Mouse (Mus musculus) MEL (cell line): ENCODE measurements around the gene Pcnx3. TPM values are rescaled to one million over a fixed set of nuclear protein-coding genes. Genes with fewer than 3 reads are reported as not detected.

Source experiments
- DNase-seq: peaks from one replicate; pipeline ENCODE4 v3.0.0; 2011; ENCODE audit warnings: low read depth, low spot score
- H3K27ac ChIP-seq: 2 replicates; pipeline ENCODE4 v1.5.1; 2012; ENCODE audit warnings: low read depth, mild to moderate bottlenecking, control low read depth, low read length, moderate library complexity; ENCODE audit not compliant: control insufficient read depth
- H3K27me3 ChIP-seq, 2 experiments: fragments of 150-350 bp in 1 of 2; sonication (generic) in 1 of 2; 2 replicates each; pipeline ENCODE4 v1.6.1; 2012; ENCODE audit warnings: low read length in 2 of 2, mild to moderate bottlenecking in 2 of 2, improper control_type of control experiment in 1 of 2, moderate library complexity in 1 of 2; ENCODE audit not compliant: insufficient read depth in 2 of 2, control insufficient read depth in 1 of 2
- H3K36me3 ChIP-seq, 2 experiments: 2 replicates each; pipeline ENCODE4 v1.6.1; 2012 to 2014; ENCODE audit warnings: low read length in 2 of 2, improper control_type of control experiment in 1 of 2, inconsistent platforms in 1 of 2, mild to moderate bottlenecking in 1 of 2; ENCODE audit not compliant: insufficient read depth in 2 of 2, control insufficient read depth in 1 of 2
- H3K4me1 ChIP-seq, 2 experiments: fragments of 150-350 bp in 1 of 2; sonication (generic) in 1 of 2; 2 replicates each; pipeline ENCODE4 v1.6.1; 2012; ENCODE audit warnings: low read length in 2 of 2, improper control_type of control experiment in 1 of 2, mild to moderate bottlenecking in 1 of 2; ENCODE audit not compliant: insufficient read depth in 2 of 2, control insufficient read depth in 1 of 2
- H3K4me3 ChIP-seq, 2 experiments: fragments of 150-350 bp in 1 of 2; sonication (generic) in 1 of 2; 2 replicates each; pipeline ENCODE4 v1.5.1; 2012; ENCODE audit warnings: low read depth in 2 of 2, low read length in 2 of 2, mild to moderate bottlenecking in 2 of 2, moderate library complexity in 2 of 2, control low read depth in 1 of 2, improper control_type of control experiment in 1 of 2; ENCODE audit not compliant: control insufficient read depth in 1 of 2, insufficient read depth in 1 of 2
- H3K79me2 ChIP-seq: 2 replicates; pipeline ENCODE4 v1.6.1; 2012; ENCODE audit warnings: mild to moderate bottlenecking, low read length, moderate library complexity; ENCODE audit not compliant: control insufficient read depth, poor library complexity, insufficient read depth
- H3K9ac ChIP-seq: 2 replicates; pipeline ENCODE4 v1.6.1; 2012; ENCODE audit warnings: low read depth, mild to moderate bottlenecking, control low read depth, low read length, moderate library complexity; ENCODE audit not compliant: control insufficient read depth, poor library complexity, severe bottlenecking
- H3K9me3 ChIP-seq: fragments of 150-350 bp; sonication (generic); replicated peaks from 2 replicates; pipeline ENCODE4 v1.6.1; 2012; ENCODE audit warnings: mild to moderate bottlenecking, low read length, improper control_type of control experiment, moderate library complexity; ENCODE audit not compliant: insufficient read depth
- BHLHE40 ChIP-seq: IDR thresholded peaks from 2 replicates; pipeline ENCODE4 v1.6.1; 2012; ENCODE audit warnings: low read depth, mild to moderate bottlenecking, inconsistent platforms, low read length, improper control_type of control experiment, borderline replicate concordance
- CHD1 ChIP-seq: IDR thresholded peaks from 2 replicates; pipeline ENCODE4 v1.6.1; 2012; ENCODE audit warnings: low read depth, mild to moderate bottlenecking, inconsistent platforms, low read length, improper control_type of control experiment
- CHD2 ChIP-seq: IDR thresholded peaks from 2 replicates; pipeline ENCODE4 v1.6.1; 2011; ENCODE audit warnings: low read length, improper control_type of control experiment
- CTCF ChIP-seq, 3 experiments: IDR thresholded peaks in 2 of 3; conservative IDR thresholded peaks in 1 of 3; 2 replicates each; pipeline ENCODE4 v1.5.1; 2011 to 2012; ENCODE audit warnings: low read length in 3 of 3, low read depth in 2 of 3, mild to moderate bottlenecking in 2 of 3, improper control_type of control experiment in 1 of 3, inconsistent platforms in 1 of 3, mixed read lengths in 1 of 3, moderate library complexity in 1 of 3; ENCODE audit not compliant: control insufficient read depth in 1 of 3, insufficient read depth in 1 of 3, poor library complexity in 1 of 3, severe bottlenecking in 1 of 3
- E2F4 ChIP-seq: IDR thresholded peaks from 2 replicates; pipeline ENCODE4 v1.6.1; 2011; ENCODE audit warnings: low read depth, low read length, improper control_type of control experiment, borderline replicate concordance
- ELF1 ChIP-seq: IDR thresholded peaks from 2 replicates; pipeline ENCODE4 v1.6.1; 2014; ENCODE audit warnings: low read depth, mild to moderate bottlenecking, inconsistent platforms, low read length, improper control_type of control experiment, moderate library complexity
- EP300 ChIP-seq, 2 experiments: IDR thresholded peaks; 2 replicates each; pipeline ENCODE4 v1.6.1; 2011; ENCODE audit warnings: improper control_type of control experiment in 2 of 2, low read length in 2 of 2, low read depth in 1 of 2, mild to moderate bottlenecking in 1 of 2
- ETS1 ChIP-seq: IDR thresholded peaks from 2 replicates; pipeline ENCODE4 v1.6.1; 2012; ENCODE audit warnings: low read depth, mild to moderate bottlenecking, inconsistent platforms, low read length, improper control_type of control experiment, moderate library complexity
- GABPA ChIP-seq: IDR thresholded peaks from 2 replicates; pipeline ENCODE4 v1.6.1; 2012; ENCODE audit warnings: low read depth, mild to moderate bottlenecking, inconsistent platforms, low read length, improper control_type of control experiment, moderate library complexity
- GATA1 ChIP-seq: IDR thresholded peaks from 2 replicates; pipeline ENCODE4 v1.6.1; 2011; ENCODE audit warnings: low read depth, low read length, improper control_type of control experiment
- HCFC1 ChIP-seq: IDR thresholded peaks from 2 replicates; pipeline ENCODE4 v1.6.1; 2012; ENCODE audit warnings: low read depth, mild to moderate bottlenecking, inconsistent platforms, low read length, improper control_type of control experiment, moderate library complexity
- JUND ChIP-seq: IDR thresholded peaks from 2 replicates; pipeline ENCODE4 v1.6.1; 2011; ENCODE audit warnings: low read depth, mild to moderate bottlenecking, improper control_type of control experiment, low read length
- KAT2A ChIP-seq: conservative IDR thresholded peaks from 2 replicates; pipeline ENCODE4 v1.6.1; 2012; ENCODE audit warnings: low read depth, low read length, improper control_type of control experiment, inconsistent platforms
- MAFK ChIP-seq: IDR thresholded peaks from 2 replicates; pipeline ENCODE4 v1.6.1; 2011; ENCODE audit warnings: low read depth, mild to moderate bottlenecking, low read length, improper control_type of control experiment, borderline replicate concordance
- MAX ChIP-seq: IDR thresholded peaks from 2 replicates; pipeline ENCODE4 v1.6.1; 2011; ENCODE audit warnings: low read length, improper control_type of control experiment
- MAZ ChIP-seq: IDR thresholded peaks from 2 replicates; pipeline ENCODE4 v1.6.1; 2012; ENCODE audit warnings: low read depth, mild to moderate bottlenecking, inconsistent platforms, low read length, improper control_type of control experiment
- MEF2A ChIP-seq: IDR thresholded peaks from 2 replicates; pipeline ENCODE4 v1.6.1; 2014; ENCODE audit warnings: low read depth, mild to moderate bottlenecking, inconsistent platforms, low read length, improper control_type of control experiment; ENCODE audit not compliant: poor library complexity, insufficient replicate concordance, severe bottlenecking; ENCODE audit errors: extremely low read depth
- MXI1 ChIP-seq: IDR thresholded peaks from 2 replicates; pipeline ENCODE4 v1.6.1; 2011; ENCODE audit warnings: mild to moderate bottlenecking, low read depth, low read length, improper control_type of control experiment
- MYB ChIP-seq: IDR thresholded peaks from 2 replicates; pipeline ENCODE4 v1.6.1; 2011; ENCODE audit warnings: mild to moderate bottlenecking, low read depth, low read length, improper control_type of control experiment
- MYC ChIP-seq: IDR thresholded peaks from 2 replicates; pipeline ENCODE4 v1.6.1; 2011; ENCODE audit warnings: low read depth, mild to moderate bottlenecking, low read length, improper control_type of control experiment, moderate library complexity
- NELFE ChIP-seq: IDR thresholded peaks from 2 replicates; pipeline ENCODE4 v1.6.1; 2011; ENCODE audit warnings: low read depth, low read length, improper control_type of control experiment
- POLR2A ChIP-seq, 2 experiments: IDR thresholded peaks; 2 replicates each; pipeline ENCODE4 v1.6.1; 2011 to 2012; ENCODE audit warnings: low read length in 2 of 2, mild to moderate bottlenecking in 2 of 2, control low read depth in 1 of 2, improper control_type of control experiment in 1 of 2, low read depth in 1 of 2, moderate library complexity in 1 of 2; ENCODE audit not compliant: control insufficient read depth in 1 of 2, insufficient read depth in 1 of 2, poor library complexity in 1 of 2
- POLR2AphosphoS2 ChIP-seq: IDR thresholded peaks from 2 replicates; pipeline ENCODE4 v1.6.1; 2011; ENCODE audit warnings: low read length, improper control_type of control experiment
- POLR2AphosphoS5 ChIP-seq: IDR thresholded peaks from 2 replicates; pipeline ENCODE4 v1.6.1; 2012; ENCODE audit warnings: low read depth, borderline replicate concordance, mild to moderate bottlenecking, inconsistent platforms, low read length, moderate library complexity, mixed read lengths
- RAD21 ChIP-seq: IDR thresholded peaks from 2 replicates; pipeline ENCODE4 v1.6.1; 2011; ENCODE audit warnings: mild to moderate bottlenecking, low read depth, low read length, improper control_type of control experiment
- RCOR1 ChIP-seq: IDR thresholded peaks from 2 replicates; pipeline ENCODE4 v1.6.1; 2012; ENCODE audit warnings: low read depth, mild to moderate bottlenecking, inconsistent platforms, low read length, improper control_type of control experiment
- SIN3A ChIP-seq: IDR thresholded peaks from 2 replicates; pipeline ENCODE4 v1.6.1; 2012; ENCODE audit warnings: low read length, improper control_type of control experiment, inconsistent platforms
- SMC3 ChIP-seq: IDR thresholded peaks from 2 replicates; pipeline ENCODE4 v1.6.1; 2011; ENCODE audit warnings: low read depth, low read length, improper control_type of control experiment
- TAL1 ChIP-seq: IDR thresholded peaks from 2 replicates; pipeline ENCODE4 v1.6.1; 2012; ENCODE audit warnings: mild to moderate bottlenecking, inconsistent platforms, low read length, moderate library complexity, mixed read lengths
- TBP ChIP-seq: IDR thresholded peaks from 2 replicates; pipeline ENCODE4 v1.8.0; 2011; ENCODE audit warnings: low read depth, low read length, improper control_type of control experiment
- TCF12 ChIP-seq: IDR thresholded peaks from 2 replicates; pipeline ENCODE4 v1.6.1; 2014; ENCODE audit warnings: low read depth, mild to moderate bottlenecking, inconsistent platforms, low read length, improper control_type of control experiment, moderate library complexity
- UBTF ChIP-seq: IDR thresholded peaks from 2 replicates; pipeline ENCODE4 v1.6.1; 2012; ENCODE audit warnings: low read depth, mild to moderate bottlenecking, inconsistent platforms, low read length, improper control_type of control experiment, moderate library complexity, borderline replicate concordance; ENCODE audit not compliant: insufficient read depth
- USF1 ChIP-seq: IDR thresholded peaks from 2 replicates; pipeline ENCODE4 v1.6.1; 2014; ENCODE audit warnings: low read depth, mild to moderate bottlenecking, inconsistent platforms, low read length, improper control_type of control experiment, moderate library complexity
- USF2 ChIP-seq, 2 experiments: IDR thresholded peaks; 2 replicates each; pipeline ENCODE4 v1.6.1; 2011 to 2012; ENCODE audit warnings: improper control_type of control experiment in 2 of 2, low read length in 2 of 2, borderline replicate concordance in 1 of 2, inconsistent platforms in 1 of 2, low read depth in 1 of 2, mild to moderate bottlenecking in 1 of 2; ENCODE audit not compliant: insufficient read depth in 1 of 2
- ZC3H11A ChIP-seq: IDR thresholded peaks from 2 replicates; pipeline ENCODE4 v1.6.1; 2012; ENCODE audit warnings: low read depth, mild to moderate bottlenecking, inconsistent platforms, low read length, improper control_type of control experiment
- ZKSCAN1 ChIP-seq: IDR thresholded peaks from 2 replicates; pipeline ENCODE4 v1.6.1; 2012; ENCODE audit warnings: low read depth, mild to moderate bottlenecking, inconsistent platforms, low read length, improper control_type of control experiment, moderate library complexity
- polyA plus RNA-seq, 2 experiments: library from polyadenylated mRNA; stranded (reverse) in 1 of 2; unstranded in 1 of 2; fragments of >175 nt in 1 of 2; fragments of >200 nt in 1 of 2; gene quantifications; 2 replicates each; pipeline versions ENCODE4 v1.2.1 to v1.2.4; 2012; ENCODE audit warnings: low replicate concordance in 2 of 2, low read depth in 1 of 2; ENCODE audit not compliant: insufficient read length in 2 of 2, insufficient read depth in 1 of 2, missing spikeins in 1 of 2
- total RNA-seq: library from RNA; depleted of rRNA; stranded (reverse); fragments of 300-350 nt; gene quantifications from 2 replicates; pipeline ENCODE4 v1.2.3, GENCODE M21; 2012

The Pcnx3 gene
- total and polyA plus RNA-seq, 3 experiments: 25.3 to 76.4 TPM; not detected in 1

DNA sequence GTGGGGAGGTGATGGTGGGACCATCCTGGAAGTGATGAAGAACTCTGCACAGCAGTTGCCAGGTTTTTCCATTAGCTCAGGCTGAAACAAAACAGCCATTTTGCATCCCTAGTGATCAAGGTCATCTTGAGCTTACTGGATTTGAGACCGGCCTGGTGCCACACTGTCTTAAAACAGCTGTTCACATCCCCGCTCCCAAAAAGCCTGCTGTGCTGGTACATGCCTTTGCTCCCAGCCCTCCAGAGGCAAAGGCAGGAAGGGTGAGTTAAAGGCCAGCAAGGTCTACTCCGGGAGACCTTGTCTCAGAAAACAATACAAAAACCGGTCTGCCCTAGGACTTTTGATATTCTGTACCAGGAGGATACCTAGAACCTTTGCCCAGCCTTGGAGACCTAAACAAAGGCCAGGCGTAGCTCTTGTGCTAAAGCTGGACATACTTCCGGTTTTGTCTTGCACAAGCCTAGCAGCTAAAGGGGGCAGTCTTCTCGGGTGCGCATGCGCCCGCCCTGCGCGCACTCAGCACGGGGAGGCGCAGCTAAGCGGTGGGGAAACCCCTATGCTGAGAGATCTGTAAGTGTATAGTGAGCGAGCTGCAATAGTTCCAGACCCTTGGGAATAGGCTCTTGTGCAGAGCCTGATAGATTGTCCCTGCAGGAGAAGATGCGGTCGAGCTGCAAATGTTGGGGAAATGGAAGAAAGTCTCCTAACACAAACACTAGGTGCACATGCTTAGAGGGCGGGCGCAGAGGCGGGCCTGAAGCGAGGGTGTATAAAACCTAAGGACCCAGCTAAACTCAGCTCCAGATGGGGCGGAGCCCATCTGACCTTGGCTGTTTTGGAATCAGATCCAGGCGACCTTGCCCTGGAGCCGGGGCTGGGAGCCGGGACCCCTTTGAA, 40.1 kb downstream of the Pcnx3 start:
- H3K4me3 ChIP-seq: peak overlapping the region; percentile 56
- peak overlapping the region; percentile 66 for H3K9ac ChIP-seq
- peak; percentile 34; the same call in 1 of the 2 replicates for TF ChIP-seq MAX
- TF ChIP-seq ETS1: no peak
- TF ChIP-seq ZKSCAN1: no peak
- no peak for TF ChIP-seq UBTF
- TF ChIP-seq CHD1: no peak
- peak; percentile 84 for TF ChIP-seq POLR2AphosphoS2
- TF ChIP-seq POLR2AphosphoS5: no peak
- TF ChIP-seq MYC: 0 out of 2 replicates have a peak, but pooled peaks have one; percentile 44
- no peak for TF ChIP-seq GABPA
- TF ChIP-seq E2F4: no peak
- no peak for TF ChIP-seq USF1
- TF ChIP-seq KAT2A: no peak
- no peak for TF ChIP-seq RCOR1
- no peak for TF ChIP-seq TBP
- TF ChIP-seq ZC3H11A: no peak
- no peak for TF ChIP-seq MEF2A
- no peak for TF ChIP-seq USF2 (IDR thresholded peaks at IDR 0.05; ENCODE audit: borderline replicate concordance in 1 of 2, insufficient read depth in 1 of 2, low read depth in 1 of 2, low read length in 2 of 2)
- TF ChIP-seq POLR2A (IDR thresholded peaks at IDR 0.05; ENCODE audit: control insufficient read depth in 1 of 2, insufficient read depth in 1 of 2, low read depth in 1 of 2, low read length in 2 of 2, poor library complexity in 1 of 2): peak in 1 of 2 experiments; percentile 72; a peak in 2 of 4 replicates
- TF ChIP-seq MXI1: peak; percentile 68
- no peak for TF ChIP-seq EP300 (IDR thresholded peaks at IDR 0.05; ENCODE audit: low read depth in 1 of 2, low read length in 2 of 2)
- no peak for TF ChIP-seq TAL1
- TF ChIP-seq HCFC1: peak; percentile 59; the same call in 1 of the 2 replicates
- no peak for TF ChIP-seq MYB
- TF ChIP-seq RAD21: no peak
- 0 out of 6 replicates have a peak, but pooled peaks of 1 of the 3 experiments have one; percentile 5 for TF ChIP-seq CTCF (IDR thresholded peaks at IDR 0.05 in 2 of 3, conservative IDR thresholded peaks at IDR 0.05 in 1 of 3; ENCODE audit: control insufficient read depth in 1 of 3, insufficient read depth in 1 of 3, low read depth in 2 of 3, low read length in 3 of 3, poor library complexity in 1 of 3, severe bottlenecking in 1 of 3)
- peak; percentile 84 for TF ChIP-seq ELF1
- no peak for TF ChIP-seq MAZ
- no peak for TF ChIP-seq TCF12
- no peak for TF ChIP-seq JUND
- no peak for TF ChIP-seq BHLHE40
- TF ChIP-seq NELFE: peak; percentile 63
- TF ChIP-seq MAFK: no peak
- TF ChIP-seq GATA1: no peak
- peak; percentile 66; the same call in 1 of the 2 replicates for TF ChIP-seq SIN3A
- no peak for TF ChIP-seq SMC3
- no peak for TF ChIP-seq CHD2

More for the DNA sequence above, 40.1 kb downstream of the Pcnx3 start:
- Histone ChIP-seq H3K79me2 (no peaks in the 10 kb centered on the region), H3K9me3 (no peaks in the 10 kb centered on the region), H3K27ac (peak overlapping the region; percentile 46), H3K4me1 (0 out of 4 replicates have a peak, but pooled peaks cover 0 to 4% of the 10 kb centered on the region in 2 experiments), H3K36me3 (peaks cover 0 to 2% of the 10 kb centered on the region in 2 experiments; a peak in 1 of 4 replicates), H3K27me3 (no peaks in the 10 kb centered on the region)
- peak; percentile 88 for DNase-seq
